Mouse (Mus musculus) E14TG2a.4 (cell line): ENCODE measurements around the gene M6pr.

ENCODE experiments used
- CTCF ChIP-seq: conservative IDR thresholded peaks from 2 replicates; pipeline ENCODE4 v1.5.1; 2014; ENCODE audit warnings: low read length
- NANOG ChIP-seq: IDR thresholded peaks from 2 replicates; pipeline ENCODE4 v1.6.1; 2014; ENCODE audit warnings: borderline replicate concordance, low read length, mixed read lengths
- POU5F1 ChIP-seq: IDR thresholded peaks from 2 replicates; pipeline ENCODE4 v1.6.1; 2014; ENCODE audit warnings: low read length, borderline replicate concordance

DNA sequence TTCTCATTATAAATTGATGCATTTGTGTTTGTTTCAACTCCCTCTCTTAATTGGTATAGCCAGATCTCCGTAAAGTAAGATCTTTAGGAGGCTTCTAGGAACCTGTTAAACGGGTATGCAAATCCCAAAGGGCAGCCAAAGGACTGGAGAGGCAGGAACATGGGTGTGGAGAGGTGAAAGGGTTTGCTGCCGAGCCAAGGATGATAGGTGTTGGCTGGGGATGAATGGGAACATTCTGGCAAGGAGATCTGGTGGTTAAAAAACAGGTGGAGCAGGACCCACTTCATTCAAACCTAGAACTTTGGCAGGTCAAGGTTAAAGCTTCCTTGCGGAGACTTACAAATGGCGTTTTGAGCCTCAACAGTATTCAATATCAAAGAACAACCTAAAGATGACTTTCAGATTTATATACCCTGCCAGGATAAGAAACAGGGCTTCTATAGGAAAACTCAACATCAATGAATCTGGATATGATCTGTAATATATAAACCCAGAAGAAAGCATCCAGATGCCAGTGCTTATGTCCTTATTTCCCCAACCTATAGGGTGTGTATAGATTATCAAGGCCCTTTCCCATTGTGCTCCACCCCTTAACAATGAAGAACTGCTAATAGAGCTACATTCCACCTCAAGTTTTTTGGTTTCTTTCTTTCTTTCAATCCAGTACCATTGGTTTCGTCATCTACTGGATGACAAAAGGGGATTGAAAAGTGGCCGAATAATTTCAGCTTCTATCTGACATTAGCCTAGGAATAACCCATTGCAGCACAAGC, 32.7 kb downstream of the M6pr start:
- no peak for TF ChIP-seq CTCF
- peak; percentile 61; the same call in 1 of the 2 replicates for TF ChIP-seq POU5F1
- peak; percentile 3; the same call in 1 of the 2 replicates for TF ChIP-seq NANOG
